Mouse (Mus musculus): Measurements from ENCODE around the gene Gm11032. TPM values are rescaled to one million over a fixed set of nuclear protein-coding genes. Genes with fewer than 3 reads are reported as not detected.
A peak's percentile ranks its signal among the peaks of the same experiment; 100 is the strongest.
"Not testable (repeated sequence)": the region's sequence is repeated elsewhere in the genome, so short reads cannot be mapped to it uniquely, and the experiment has no call there.

The Gm11032 gene
- total and polyA plus RNA-seq, 3 experiments = not detected

DNA sequence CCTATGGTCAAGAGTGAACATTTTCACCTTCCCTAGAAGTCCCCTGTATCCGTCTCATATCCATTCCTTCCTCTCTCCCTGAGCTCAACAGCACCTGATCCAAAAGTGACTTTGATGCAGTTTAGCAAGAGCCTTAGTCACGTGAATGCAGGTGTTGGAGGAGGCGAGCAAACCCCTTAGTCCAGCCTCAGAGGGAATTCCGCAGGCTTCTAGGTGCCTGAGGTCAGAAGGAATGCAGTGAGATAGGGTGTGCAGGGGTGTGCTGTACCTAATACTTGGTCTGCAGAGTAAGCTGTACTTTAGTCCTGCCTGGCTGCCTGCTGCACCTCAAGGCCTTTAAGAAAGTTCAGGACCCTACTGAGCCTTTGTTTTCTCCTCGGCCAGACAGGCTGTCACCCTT is 23.9 kb downstream of the Gm11032 start:
- no peaks in the 10 kb centered on the region for H3K27me3 ChIP-seq (ENCODE audit: insufficient read depth, low read length)
- DNase-seq (ENCODE audit: low spot score) (no peak), ATAC-seq (ENCODE audit: extremely low read depth, insufficient number of reproducible peaks, low FRiP score, poor library complexity, severe bottlenecking) (no peak)
- TF ChIP-seq POLR2AphosphoS5 (IDR thresholded peaks at IDR 0.05; ENCODE audit: insufficient replicate concordance, low read depth, low read length) (no peak), CTCF (IDR thresholded peaks at IDR 0.05; ENCODE audit: low read depth, low read length) (no peak), TAL1 (conservative IDR thresholded peaks at IDR 0.05; ENCODE audit: low read depth, low read length) (no peak), GATA1 (IDR thresholded peaks at IDR 0.05; ENCODE audit: borderline replicate concordance, low read length) (no peak), GATA2 (IDR thresholded peaks at IDR 0.05; ENCODE audit: borderline replicate concordance, low read depth, low read length) (no peak)
- no peaks in the 10 kb centered on the region for H3K9me3 ChIP-seq (replicated peaks)
- H3K4me3 ChIP-seq (ENCODE audit: low read depth, low read length) = no peak overlapping the region
- peaks cover 19% of the 10 kb centered on the region for H3K4me1 ChIP-seq (ENCODE audit: insufficient read depth, low read depth, low read length)
- H3K36me3 ChIP-seq (replicated peaks) = peaks cover 93% of the 10 kb centered on the region

GRCm38 (mm10) chr11:4645180-4645579 is 25.3 kb downstream of the Gm11032 start:
- H3K36me3 ChIP-seq (replicated peaks) = peaks cover 93% of the 10 kb centered on the region
- H3K4me1 ChIP-seq (ENCODE audit: insufficient read depth, low read depth, low read length); DNase-seq (ENCODE audit: low spot score); H3K4me3 ChIP-seq (ENCODE audit: low read depth, low read length); ATAC-seq (ENCODE audit: extremely low read depth, insufficient number of reproducible peaks, low FRiP score, poor library complexity, severe bottlenecking); H3K9me3 ChIP-seq (replicated peaks); H3K27me3 ChIP-seq (ENCODE audit: insufficient read depth, low read length): not testable (repeated sequence)

DNA sequence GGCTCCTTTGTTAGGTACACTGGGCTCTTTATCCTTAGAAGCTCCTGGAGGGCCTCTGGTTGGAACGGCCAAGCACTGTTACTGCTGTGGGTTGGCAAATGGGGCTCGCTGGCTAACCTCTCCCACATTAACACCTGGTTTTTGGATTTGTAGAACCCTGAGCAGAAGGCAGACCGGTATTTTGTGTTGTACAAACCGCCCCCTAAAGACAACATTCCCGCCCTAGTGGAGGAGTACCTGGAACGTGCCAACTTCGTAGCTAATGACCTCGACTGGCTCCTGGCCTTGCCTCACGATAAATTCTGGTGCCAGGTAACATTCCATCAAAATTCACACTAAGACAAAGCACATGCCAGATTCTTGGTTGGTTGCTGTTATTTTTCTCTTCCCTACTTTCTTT is 26.5 kb downstream of the Gm11032 start:
- peaks cover 91% of the 10 kb centered on the region for H3K36me3 ChIP-seq (replicated peaks)
- no peak overlapping the region for H3K4me3 ChIP-seq (ENCODE audit: low read depth, low read length)
- no peak for ATAC-seq (ENCODE audit: extremely low read depth, insufficient number of reproducible peaks, low FRiP score, poor library complexity, severe bottlenecking)
- no peaks in the 10 kb centered on the region for H3K27me3 ChIP-seq (ENCODE audit: insufficient read depth, low read length)
- H3K9me3 ChIP-seq (replicated peaks) = no peaks in the 10 kb centered on the region
- DNase-seq (ENCODE audit: low spot score) = no peak
- no peak for TF ChIP-seq GATA2 (IDR thresholded peaks at IDR 0.05; ENCODE audit: borderline replicate concordance, low read depth, low read length)
- TF ChIP-seq GATA1 (IDR thresholded peaks at IDR 0.05; ENCODE audit: borderline replicate concordance, low read length) = no peak
- TF ChIP-seq TAL1 (conservative IDR thresholded peaks at IDR 0.05; ENCODE audit: low read depth, low read length) = no peak
- TF ChIP-seq POLR2AphosphoS5 (IDR thresholded peaks at IDR 0.05; ENCODE audit: insufficient replicate concordance, low read depth, low read length) = no peak
- no peak for TF ChIP-seq CTCF (IDR thresholded peaks at IDR 0.05; ENCODE audit: low read depth, low read length)
- H3K4me1 ChIP-seq (ENCODE audit: insufficient read depth, low read depth, low read length) = peaks cover 2% of the 10 kb centered on the region; the same call in 1 of the 2 replicates

DNA sequence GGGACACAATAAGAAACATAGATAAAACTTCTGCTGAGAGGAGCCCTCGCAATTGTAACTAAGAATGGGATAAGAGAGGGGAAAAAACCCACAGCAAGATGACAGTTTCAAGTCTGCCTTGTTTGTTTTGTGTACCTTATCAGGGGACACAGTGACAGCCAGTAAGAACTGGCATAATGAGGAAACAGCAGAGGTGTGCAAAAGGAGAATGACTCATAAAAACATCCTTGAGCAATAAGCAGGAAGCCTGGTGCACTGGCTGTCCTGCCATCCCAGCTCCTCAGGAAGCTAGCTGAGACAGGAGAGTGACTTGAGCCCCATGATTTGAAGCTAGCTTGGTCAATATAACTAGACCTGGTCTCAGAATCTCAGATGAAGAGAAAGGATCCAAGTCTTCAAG is 40.0 kb downstream of the Gm11032 start:
- peaks cover 80% of the 10 kb centered on the region for H3K36me3 ChIP-seq (replicated peaks)
- no peaks in the 10 kb centered on the region for H3K27me3 ChIP-seq (ENCODE audit: insufficient read depth, low read length)
- no peak for DNase-seq (ENCODE audit: low spot score)
- H3K4me1 ChIP-seq (ENCODE audit: insufficient read depth, low read depth, low read length) = peaks cover 43% of the 10 kb centered on the region
- no peaks in the 10 kb centered on the region for H3K9me3 ChIP-seq (replicated peaks)
- ATAC-seq (ENCODE audit: extremely low read depth, insufficient number of reproducible peaks, low FRiP score, poor library complexity, severe bottlenecking) = peak; percentile 56
- H3K4me3 ChIP-seq (ENCODE audit: low read depth, low read length) = no peak overlapping the region
- TF ChIP-seq GATA2 (IDR thresholded peaks at IDR 0.05; ENCODE audit: borderline replicate concordance, low read depth, low read length) = no peak
- no peak for TF ChIP-seq POLR2AphosphoS5 (IDR thresholded peaks at IDR 0.05; ENCODE audit: insufficient replicate concordance, low read depth, low read length)
- no peak for TF ChIP-seq GATA1 (IDR thresholded peaks at IDR 0.05; ENCODE audit: borderline replicate concordance, low read length)
- no peak for TF ChIP-seq TAL1 (conservative IDR thresholded peaks at IDR 0.05; ENCODE audit: low read depth, low read length)
- no peak for TF ChIP-seq CTCF (IDR thresholded peaks at IDR 0.05; ENCODE audit: low read depth, low read length)

GRCm38 (mm10) chr11:4660309-4661025 is 40.6 kb downstream of the Gm11032 start:
- Histone ChIP-seq H3K9me3 (replicated peaks) (no peaks in the 10 kb centered on the region), H3K4me1 (ENCODE audit: insufficient read depth, low read depth, low read length) (peaks cover 43% of the 10 kb centered on the region), H3K27me3 (ENCODE audit: insufficient read depth, low read length) (no peaks in the 10 kb centered on the region), H3K36me3 (replicated peaks) (peaks cover 74% of the 10 kb centered on the region), H3K4me3 (ENCODE audit: low read depth, low read length) (peak overlapping the region; percentile 65; the same call in 1 of the 2 replicates)
- ATAC-seq (ENCODE audit: extremely low read depth, insufficient number of reproducible peaks, low FRiP score, poor library complexity, severe bottlenecking) (no peak), DNase-seq (ENCODE audit: low spot score) (no peak)
- no peak for TF ChIP-seq TAL1 (conservative IDR thresholded peaks at IDR 0.05; ENCODE audit: low read depth, low read length)
- TF ChIP-seq GATA1 (IDR thresholded peaks at IDR 0.05; ENCODE audit: borderline replicate concordance, low read length) = no peak
- no peak for TF ChIP-seq GATA2 (IDR thresholded peaks at IDR 0.05; ENCODE audit: borderline replicate concordance, low read depth, low read length)
- no peak for TF ChIP-seq POLR2AphosphoS5 (IDR thresholded peaks at IDR 0.05; ENCODE audit: insufficient replicate concordance, low read depth, low read length)
- no peak for TF ChIP-seq CTCF (IDR thresholded peaks at IDR 0.05; ENCODE audit: low read depth, low read length)

DNA sequence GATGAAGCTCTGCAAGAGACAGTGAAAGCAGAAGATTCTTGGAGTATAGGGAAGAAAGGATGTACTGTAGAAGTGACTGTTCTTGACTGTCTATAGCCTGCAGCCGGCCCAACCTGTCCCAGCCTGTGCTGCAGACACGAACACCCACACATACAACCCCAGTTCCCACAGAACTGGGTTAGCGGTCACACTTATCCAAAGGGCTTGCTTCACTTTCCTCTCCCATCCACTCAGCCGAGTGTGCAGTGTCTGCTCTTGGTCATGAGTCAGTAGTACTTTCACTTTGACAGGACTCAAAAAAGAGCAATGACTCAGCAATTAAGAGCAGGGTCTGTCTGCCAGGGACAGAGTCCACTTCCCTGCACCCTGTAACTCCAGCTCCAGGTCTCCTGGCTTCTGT is 41.5 kb downstream of the Gm11032 start:
- Histone ChIP-seq H3K9me3 (replicated peaks) (no peaks in the 10 kb centered on the region), H3K4me1 (ENCODE audit: insufficient read depth, low read depth, low read length) (peaks cover 43% of the 10 kb centered on the region), H3K36me3 (replicated peaks) (peaks cover 65% of the 10 kb centered on the region), H3K27me3 (ENCODE audit: insufficient read depth, low read length) (no peaks in the 10 kb centered on the region), H3K4me3 (ENCODE audit: low read depth, low read length) (peak overlapping the region; percentile 65; the same call in 1 of the 2 replicates)
- TF ChIP-seq POLR2AphosphoS5 (IDR thresholded peaks at IDR 0.05; ENCODE audit: insufficient replicate concordance, low read depth, low read length) (no peak), CTCF (IDR thresholded peaks at IDR 0.05; ENCODE audit: low read depth, low read length) (no peak), GATA1 (IDR thresholded peaks at IDR 0.05; ENCODE audit: borderline replicate concordance, low read length) (no peak), TAL1 (conservative IDR thresholded peaks at IDR 0.05; ENCODE audit: low read depth, low read length) (no peak), GATA2 (IDR thresholded peaks at IDR 0.05; ENCODE audit: borderline replicate concordance, low read depth, low read length) (no peak)
- peak; percentile 67 for DNase-seq (ENCODE audit: low spot score)
- ATAC-seq (ENCODE audit: extremely low read depth, insufficient number of reproducible peaks, low FRiP score, poor library complexity, severe bottlenecking) = peak; percentile 64
